Mouse (Mus musculus): ENCODE measurements around the gene Lias.

DNA sequence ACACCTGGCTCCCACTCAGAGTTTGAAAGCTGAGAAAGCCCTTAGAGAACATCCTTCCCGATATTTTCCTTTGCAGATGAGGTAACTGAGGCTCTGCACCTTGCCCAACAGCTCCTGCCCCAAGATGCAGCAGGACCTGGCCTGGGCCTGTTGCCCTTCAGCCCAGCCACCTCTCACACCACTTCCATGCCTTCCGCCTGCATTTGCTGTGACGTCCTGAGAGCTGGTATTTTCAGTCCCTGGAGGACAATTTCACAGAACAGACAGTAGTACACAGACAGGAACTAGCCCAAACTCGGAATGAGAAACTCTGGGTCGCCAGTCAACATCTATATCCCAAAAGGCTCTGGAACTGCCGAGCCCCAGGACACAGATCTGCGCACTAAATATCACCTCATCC, 16.6 kb upstream of the Lias start:
- TF ChIP-seq POLR2A (IDR thresholded peaks at IDR 0.05; ENCODE audit: borderline replicate concordance, extremely low read depth, low read depth, low read length) (no peak), CTCF (IDR thresholded peaks at IDR 0.05; ENCODE audit: insufficient read depth, low read length) (no peak)
